Mouse (Mus musculus): Measurements from ENCODE around the gene Nmb. TPM values are rescaled to one million over a fixed set of nuclear protein-coding genes. Genes with fewer than 3 reads are reported as not detected.

Nmb gene
- polyA plus RNA-seq, 1 experiment from 2014 or later: 7.6 TPM

DNA sequence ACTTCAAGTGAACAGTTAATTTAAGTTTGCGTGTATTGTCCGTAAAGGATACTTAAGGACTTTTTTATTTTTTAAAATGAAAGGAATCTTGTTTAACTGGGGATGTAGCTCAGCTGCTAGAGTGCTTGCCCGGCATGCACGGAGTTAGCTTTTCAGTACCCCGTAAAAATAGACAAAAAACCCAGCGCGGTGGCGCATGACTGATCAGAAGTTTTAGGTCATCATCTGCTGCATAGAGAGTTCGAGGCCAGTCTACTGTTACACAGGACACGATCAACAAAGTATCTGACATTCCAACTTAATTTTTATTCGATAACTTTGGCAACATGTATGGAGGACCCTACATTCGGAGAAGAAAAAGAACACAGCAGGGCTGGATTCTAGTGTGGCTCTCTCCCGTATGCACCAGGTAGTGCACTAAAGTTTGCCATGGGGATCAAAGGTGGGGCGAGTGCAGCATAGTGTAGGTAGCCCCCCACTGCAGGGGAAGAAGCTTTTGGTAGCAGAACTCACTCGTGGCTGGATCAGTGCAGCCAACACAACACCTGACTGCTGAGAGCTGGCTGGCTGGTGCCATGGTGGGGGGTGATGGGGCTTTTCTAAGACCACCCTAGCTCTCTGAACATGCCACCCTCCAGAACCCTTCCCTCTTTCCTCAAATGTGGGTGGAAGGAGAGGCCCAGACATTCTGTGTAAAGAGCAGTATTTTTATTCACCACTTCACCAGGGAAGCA lies 3.2 kb downstream of the Nmb start:
- peaks cover 10% of the 10 kb centered on the region for H3K36me3 ChIP-seq (ENCODE audit: control insufficient read depth, insufficient read depth, low read length)
- no peaks in the 10 kb centered on the region for H3K9me3 ChIP-seq (ENCODE audit: control insufficient read depth, low read length)
- 32% methylated on average over 15 of the region's 15 CpGs for WGBS
- no peaks in the 10 kb centered on the region for H3K27me3 ChIP-seq (replicated peaks; ENCODE audit: control insufficient read depth, insufficient read depth, low read length)
- H3K27ac ChIP-seq (ENCODE audit: low read depth, low read length): peak overlapping the region; percentile 48; the same call in 1 of the 2 replicates
- peak overlapping the region; percentile 64 for H3K4me3 ChIP-seq (ENCODE audit: low read length)
- H3K4me2 ChIP-seq (ENCODE audit: low read length): peak overlapping the region; percentile 83
- ATAC-seq: peak; percentile 28; the same call in 1 of the 2 replicates
- peaks cover 26% of the 10 kb centered on the region for H3K4me1 ChIP-seq (ENCODE audit: control insufficient read depth, insufficient read depth, low read depth, low read length)
- H3K9ac ChIP-seq (ENCODE audit: low read depth, low read length): peak overlapping the region; percentile 58; the same call in 1 of the 2 replicates

DNA sequence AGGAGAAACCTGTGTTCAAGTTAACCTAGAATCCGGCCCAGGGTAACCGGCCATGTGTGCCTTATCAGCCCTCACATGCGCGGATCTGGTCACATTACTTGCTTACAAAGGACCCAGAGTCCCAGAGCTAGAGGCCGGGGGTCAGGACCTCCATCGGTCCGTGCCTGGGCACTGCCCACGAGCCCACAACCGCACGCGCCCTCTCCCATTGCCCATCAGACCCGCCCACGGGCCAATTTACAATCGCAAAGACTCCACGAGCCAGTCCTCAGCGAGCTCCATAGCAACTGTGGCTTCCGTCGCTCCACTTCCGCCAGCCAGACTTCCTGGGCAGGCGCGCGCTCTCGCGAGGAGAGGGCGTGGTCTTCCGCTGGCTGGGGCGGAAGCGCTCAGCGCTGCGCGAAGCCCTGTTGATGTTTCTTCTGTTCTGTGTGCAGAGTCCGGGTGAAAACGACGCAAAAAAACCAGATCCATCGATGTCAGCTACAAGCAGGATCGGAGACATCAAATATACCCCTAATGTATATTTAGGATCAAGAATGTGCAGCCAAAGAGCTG lies 3.9 kb downstream of the Nmb start, which contains the start of gene Wdr73:
Wdr73 (minus strand) TSS at position 326 of the 558 bp plus-strand sequence.
- peak within 1 kb of the TSS; percentile 83 for H3K4me2 ChIP-seq (ENCODE audit: low read length)
- peak; percentile 95 for ATAC-seq
- peak within 1 kb of the TSS; percentile 68 for H3K9ac ChIP-seq (ENCODE audit: low read depth, low read length)
- H3K4me1 ChIP-seq (ENCODE audit: control insufficient read depth, insufficient read depth, low read depth, low read length): peaks cover 26% of the 10 kb centered on the region
- H3K27ac ChIP-seq (ENCODE audit: low read depth, low read length): peak within 1 kb of the TSS; percentile 65
- under 1% methylated on average over 36 of the region's 36 CpGs for WGBS
- H3K9me3 ChIP-seq (ENCODE audit: control insufficient read depth, low read length): no peaks in the 10 kb centered on the region
- H3K36me3 ChIP-seq (ENCODE audit: control insufficient read depth, insufficient read depth, low read length): peaks cover 10% of the 10 kb centered on the region
- H3K4me3 ChIP-seq (ENCODE audit: low read length): peak within 1 kb of the TSS; percentile 64
- H3K27me3 ChIP-seq (replicated peaks; ENCODE audit: control insufficient read depth, insufficient read depth, low read length): no peaks in the 10 kb centered on the region

DNA sequence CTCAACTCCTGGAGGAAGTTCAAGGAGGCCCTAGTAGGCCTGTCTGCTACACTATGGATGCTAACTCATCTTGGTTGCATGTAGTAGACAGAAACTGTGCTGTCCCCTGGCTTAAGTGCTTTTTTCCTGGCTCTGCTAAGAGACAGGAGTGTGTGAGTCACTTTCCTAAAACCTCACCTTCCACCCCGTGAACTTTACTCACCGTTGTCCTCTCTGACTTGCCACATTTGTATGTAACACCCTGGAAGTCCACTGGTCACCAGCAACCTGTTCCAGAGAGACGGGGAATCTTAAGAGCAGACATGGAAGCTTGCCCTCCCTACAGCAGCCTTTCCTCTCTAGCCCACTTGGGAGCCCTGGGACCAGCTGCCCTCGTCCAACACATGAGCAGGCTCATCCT lies 7.2 kb downstream of the Nmb start:
- no peak for ATAC-seq

DNA sequence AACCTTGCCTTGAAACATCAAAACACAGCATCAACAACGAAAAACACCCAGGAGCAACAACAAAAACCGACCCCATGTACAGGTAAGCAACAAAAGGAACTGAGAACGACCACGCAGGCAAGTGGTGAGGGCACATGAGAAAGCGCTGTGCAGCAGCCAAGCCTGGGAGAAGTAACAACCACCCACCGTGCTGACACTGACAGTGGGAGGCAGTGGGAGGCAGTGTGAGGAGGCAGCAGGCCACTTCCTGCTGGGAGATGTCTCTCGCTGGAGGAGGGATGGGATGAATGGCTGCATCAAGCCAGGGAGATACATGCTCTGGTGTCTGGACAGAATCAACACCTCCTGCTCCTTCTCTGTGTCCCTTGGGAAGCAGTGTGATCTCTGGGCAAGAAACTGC lies 7.7 kb downstream of the Nmb start:
- peaks cover 14% of the 10 kb centered on the region for H3K4me1 ChIP-seq (ENCODE audit: control insufficient read depth, insufficient read depth, low read depth, low read length)
- ATAC-seq: no peak
- no peaks in the 10 kb centered on the region for H3K9me3 ChIP-seq (ENCODE audit: control insufficient read depth, low read length)
- H3K27me3 ChIP-seq (replicated peaks; ENCODE audit: control insufficient read depth, insufficient read depth, low read length): no peaks in the 10 kb centered on the region
- no peak overlapping the region for H3K4me2 ChIP-seq (ENCODE audit: low read length)
- H3K4me3 ChIP-seq (ENCODE audit: low read length): no peak overlapping the region
- H3K27ac ChIP-seq (ENCODE audit: low read depth, low read length): no peak overlapping the region
- peaks cover 19% of the 10 kb centered on the region for H3K36me3 ChIP-seq (ENCODE audit: control insufficient read depth, insufficient read depth, low read length)
- 87% methylated on average over 7 of the region's 7 CpGs for WGBS
- H3K9ac ChIP-seq (ENCODE audit: low read depth, low read length): no peak overlapping the region

More for the DNA sequence above, 7.2 kb downstream of the Nmb start:
- Histone ChIP-seq H3K4me1 (ENCODE audit: control insufficient read depth, insufficient read depth, low read depth, low read length) (peaks cover 14% of the 10 kb centered on the region), H3K9ac (ENCODE audit: low read depth, low read length) (no peak overlapping the region), H3K4me2 (ENCODE audit: low read length) (no peak overlapping the region), H3K36me3 (ENCODE audit: control insufficient read depth, insufficient read depth, low read length) (peaks cover 14% of the 10 kb centered on the region), H3K4me3 (ENCODE audit: low read length) (no peak overlapping the region), H3K27me3 (replicated peaks; ENCODE audit: control insufficient read depth, insufficient read depth, low read length) (no peaks in the 10 kb centered on the region), H3K9me3 (ENCODE audit: control insufficient read depth, low read length) (no peaks in the 10 kb centered on the region), H3K27ac (ENCODE audit: low read depth, low read length) (no peak overlapping the region)
- 92% methylated on average over 4 of the region's 4 CpGs for WGBS

DNA sequence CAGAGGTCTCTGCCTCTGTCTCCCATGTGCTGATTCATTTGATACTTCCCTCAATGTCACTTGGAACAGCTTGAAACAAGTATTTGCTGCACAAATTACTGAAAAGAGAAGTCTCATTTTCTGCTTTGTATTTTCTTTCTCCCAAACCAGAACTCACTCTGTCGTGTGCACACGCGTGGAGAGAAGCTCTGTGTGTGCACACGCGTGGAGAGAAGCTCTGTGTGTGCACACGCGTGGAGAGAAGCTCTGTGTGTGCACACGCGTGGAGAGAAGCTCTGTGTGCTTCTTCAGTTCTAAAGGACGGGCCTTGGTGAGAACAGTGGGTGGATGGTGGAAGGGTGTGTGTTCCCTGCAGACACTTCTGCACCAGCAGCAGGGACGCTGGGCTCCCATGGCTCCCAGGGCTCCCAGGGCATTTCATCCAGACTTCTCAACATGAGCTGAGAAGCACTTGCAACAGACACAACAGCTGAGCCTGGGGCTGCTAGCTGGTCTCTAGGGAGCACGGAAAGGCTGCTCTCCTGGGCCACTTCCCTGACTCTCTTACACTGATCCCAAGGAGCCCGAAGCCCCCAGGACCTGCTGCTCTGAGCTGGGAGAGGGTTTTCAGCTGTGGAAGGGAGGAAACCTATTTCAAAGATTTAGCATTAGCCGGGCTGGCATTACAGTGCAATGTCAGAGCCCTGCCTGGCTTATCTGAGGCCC lies 9.9 kb downstream of the Nmb start:
- H3K9me3 ChIP-seq (ENCODE audit: control insufficient read depth, low read length): no peaks in the 10 kb centered on the region
- no peak for ATAC-seq
- H3K27me3 ChIP-seq (replicated peaks; ENCODE audit: control insufficient read depth, insufficient read depth, low read length): no peaks in the 10 kb centered on the region
- no peak overlapping the region for H3K27ac ChIP-seq (ENCODE audit: low read depth, low read length)
- no peak overlapping the region for H3K4me3 ChIP-seq (ENCODE audit: low read length)
- 93% methylated on average over 14 of the region's 14 CpGs for WGBS
- peaks cover 27% of the 10 kb centered on the region for H3K36me3 ChIP-seq (ENCODE audit: control insufficient read depth, insufficient read depth, low read length)
- no peak overlapping the region for H3K9ac ChIP-seq (ENCODE audit: low read depth, low read length)
- H3K4me2 ChIP-seq (ENCODE audit: low read length): no peak overlapping the region
- H3K4me1 ChIP-seq (ENCODE audit: control insufficient read depth, insufficient read depth, low read depth, low read length): peaks cover 3% of the 10 kb centered on the region; the same call in 1 of the 2 replicates

DNA sequence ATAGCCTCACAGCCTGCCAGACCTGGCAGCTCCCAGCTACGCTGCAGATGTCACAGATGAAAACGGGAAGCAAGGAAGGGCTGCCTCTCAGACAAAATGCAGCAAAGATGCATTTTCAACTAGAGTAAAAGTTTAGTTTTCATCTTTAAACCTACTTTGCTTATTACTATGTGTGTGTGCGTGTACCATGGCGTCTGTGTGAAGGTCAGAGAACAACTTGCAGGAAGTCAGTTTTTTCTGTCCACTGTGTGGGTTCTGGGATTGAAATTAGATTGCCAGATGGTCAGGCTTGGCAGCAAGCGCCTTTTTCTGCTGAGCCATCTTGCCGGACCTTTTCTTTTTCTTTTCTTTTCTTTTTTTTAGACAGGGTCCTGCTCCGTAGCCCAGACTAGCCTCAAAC lies 10.7 kb downstream of the Nmb start:
- H3K9me3 ChIP-seq (ENCODE audit: control insufficient read depth, low read length): no peaks in the 10 kb centered on the region
- no peak overlapping the region for H3K4me2 ChIP-seq (ENCODE audit: low read length)
- no peaks in the 10 kb centered on the region for H3K4me1 ChIP-seq (ENCODE audit: control insufficient read depth, insufficient read depth, low read depth, low read length)
- WGBS: 78% methylated on average over 7 of the region's 7 CpGs
- peaks cover 27% of the 10 kb centered on the region for H3K36me3 ChIP-seq (ENCODE audit: control insufficient read depth, insufficient read depth, low read length)
- no peak overlapping the region for H3K27ac ChIP-seq (ENCODE audit: low read depth, low read length)
- no peaks in the 10 kb centered on the region for H3K27me3 ChIP-seq (replicated peaks; ENCODE audit: control insufficient read depth, insufficient read depth, low read length)
- ATAC-seq: no peak
- no peak overlapping the region for H3K9ac ChIP-seq (ENCODE audit: low read depth, low read length)
- H3K4me3 ChIP-seq (ENCODE audit: low read length): no peak overlapping the region

DNA sequence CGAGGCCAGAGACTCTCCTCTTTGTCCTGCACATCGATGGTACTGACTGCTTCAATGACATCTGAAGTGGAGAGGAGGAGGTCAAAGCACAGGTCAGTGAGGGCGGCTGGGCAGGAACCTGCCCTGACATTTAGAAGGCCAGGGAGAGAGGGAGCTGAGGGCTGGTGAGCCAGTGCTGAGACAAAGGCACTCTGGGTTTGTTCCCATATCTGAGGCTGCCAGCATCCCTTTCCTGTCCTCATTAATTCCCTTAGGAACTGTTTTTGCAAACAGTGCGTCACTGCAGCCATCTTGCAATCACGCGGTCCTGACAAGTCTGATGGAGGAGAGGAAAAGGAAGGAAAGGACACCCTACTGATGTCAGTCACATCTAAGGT lies 11.1 kb downstream of the Nmb start:
- peaks cover 27% of the 10 kb centered on the region for H3K36me3 ChIP-seq (ENCODE audit: control insufficient read depth, insufficient read depth, low read length)
- no peak for ATAC-seq
- WGBS: 69% methylated on average over 6 of the region's 6 CpGs
- H3K4me1 ChIP-seq (ENCODE audit: control insufficient read depth, insufficient read depth, low read depth, low read length): no peaks in the 10 kb centered on the region; the same call in 1 of the 2 replicates
- H3K9ac ChIP-seq (ENCODE audit: low read depth, low read length): no peak overlapping the region
- no peaks in the 10 kb centered on the region for H3K27me3 ChIP-seq (replicated peaks; ENCODE audit: control insufficient read depth, insufficient read depth, low read length)
- H3K27ac ChIP-seq (ENCODE audit: low read depth, low read length): no peak overlapping the region; the same call in 1 of the 2 replicates
- no peak overlapping the region for H3K4me2 ChIP-seq (ENCODE audit: low read length)
- H3K4me3 ChIP-seq (ENCODE audit: low read length): no peak overlapping the region
- no peaks in the 10 kb centered on the region for H3K9me3 ChIP-seq (ENCODE audit: control insufficient read depth, low read length)

DNA sequence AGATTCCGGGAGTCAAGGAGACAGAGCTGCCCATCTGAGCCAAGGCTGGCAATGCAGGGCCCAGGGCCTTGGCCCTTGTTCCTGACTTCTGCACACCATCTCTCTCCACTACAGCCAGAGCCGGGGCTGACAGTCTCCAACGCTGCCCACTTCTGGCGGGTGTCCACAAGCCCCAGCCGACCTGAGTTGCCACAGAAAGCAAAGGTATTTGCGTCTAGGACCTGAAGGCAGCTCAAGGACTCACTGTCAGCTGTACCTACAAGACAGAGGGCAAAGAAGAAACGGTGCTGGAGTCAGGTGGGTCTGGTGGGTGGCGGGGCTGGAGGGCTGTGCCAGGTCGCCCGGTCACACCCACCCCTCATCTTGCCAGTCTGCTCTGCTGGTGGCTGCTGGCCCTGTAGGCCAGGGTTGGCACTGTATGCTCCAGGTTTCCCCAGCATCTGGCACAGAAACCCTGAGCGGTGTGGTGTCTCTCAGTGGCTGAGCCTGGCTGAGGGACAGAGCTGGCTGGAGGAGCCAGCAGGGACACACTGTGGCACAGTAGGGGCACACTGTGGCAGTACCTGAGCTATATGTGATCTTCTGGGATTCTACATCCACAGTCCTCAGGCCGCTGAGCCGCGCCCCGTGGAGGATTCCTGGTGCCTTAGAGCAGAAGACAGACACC lies 11.7 kb downstream of the Nmb start:
- peaks cover 27% of the 10 kb centered on the region for H3K36me3 ChIP-seq (ENCODE audit: control insufficient read depth, insufficient read depth, low read length)
- 93% methylated on average over 15 of the region's 15 CpGs for WGBS
- no peak overlapping the region for H3K4me3 ChIP-seq (ENCODE audit: low read length)
- ATAC-seq: no peak
- H3K4me1 ChIP-seq (ENCODE audit: control insufficient read depth, insufficient read depth, low read depth, low read length): no peaks in the 10 kb centered on the region; the same call in 1 of the 2 replicates
- H3K27me3 ChIP-seq (replicated peaks; ENCODE audit: control insufficient read depth, insufficient read depth, low read length): no peaks in the 10 kb centered on the region
- H3K9ac ChIP-seq (ENCODE audit: low read depth, low read length): no peak overlapping the region
- no peak overlapping the region; the same call in 1 of the 2 replicates for H3K27ac ChIP-seq (ENCODE audit: low read depth, low read length)
- no peak overlapping the region for H3K4me2 ChIP-seq (ENCODE audit: low read length)
- no peaks in the 10 kb centered on the region for H3K9me3 ChIP-seq (ENCODE audit: control insufficient read depth, low read length)
